Comparison of ENCODE assay signal across 16 mouse cellular contexts in genomic region chr11:111484981-111485380, GRCm38 (mm10).
"Had no signal": no experiment of that assay in that cellular context is flagged by ENCODE, and none has a peak within 500 bp of the region (broad histone marks: within the 10 kb centered on the region; RNA-seq: fewer than 3 reads in every experiment).

No protein-coding gene starts in this region.

- H3K4me1 ChIP-seq: neural tube, embryonic 13.5 days; neural tube, embryonic 15.5 days; stomach, embryonic 15.5 days had no signal

- H3K9ac ChIP-seq: neural tube, embryonic 13.5 days; neural tube, embryonic 15.5 days; stomach, embryonic 15.5 days had no signal

- DNase-seq: retina, postnatal 1 day; right cerebral cortex, adult 18-20 months; right cerebral cortex, postnatal 14 days; right cerebral cortex, postnatal 25 days; right cerebral cortex, postnatal 4 days; spleen, adult 18-20 months; thymus, adult 18-20 months; thymus, adult 2 months; thymus, postnatal 14 days; thymus, postnatal 25 days; thymus, postnatal 36 days; thymus, postnatal 4 days had no signal

- H3K27ac ChIP-seq: neural tube, embryonic 13.5 days; neural tube, embryonic 15.5 days; stomach, embryonic 15.5 days; stomach, postnatal 0 days had no signal

- H3K4me3 ChIP-seq: neural tube, embryonic 13.5 days; neural tube, embryonic 15.5 days; stomach, embryonic 15.5 days had no signal

- H3K9me3 ChIP-seq: neural tube, embryonic 13.5 days; neural tube, embryonic 15.5 days; stomach, embryonic 15.5 days had no signal

- H3K27me3 ChIP-seq: neural tube, embryonic 13.5 days; neural tube, embryonic 15.5 days; stomach, embryonic 15.5 days had no signal

- H3K36me3 ChIP-seq: neural tube, embryonic 13.5 days; neural tube, embryonic 15.5 days; stomach, embryonic 15.5 days had no signal
